Mouse (Mus musculus) heart, adult 2 months (tissue): ENCODE measurements around the gene Ctdspl. TPM values are rescaled to one million over a fixed set of nuclear protein-coding genes. Genes with fewer than 3 reads are reported as not detected.

ENCODE experiments used
- DNase-seq, 2 experiments: peaks; one replicate each; pipeline ENCODE4 v3.0.0; 2021
- H3K27ac ChIP-seq: fragments of 200-600 bp; 2 replicates; pipeline ENCODE4 v1.8.1; 2022
- H3K27me3 ChIP-seq: fragments of 200-500 bp; 2 replicates; pipeline ENCODE4 v1.6.1; 2012; ENCODE audit warnings: mild to moderate bottlenecking, low read length, inconsistent platforms, mixed read lengths; ENCODE audit not compliant: control insufficient read depth, insufficient read depth
- H3K36me3 ChIP-seq: fragments of 200-500 bp; 2 replicates; pipeline ENCODE4 v1.6.1; 2012; ENCODE audit warnings: low read length, inconsistent platforms; ENCODE audit not compliant: control insufficient read depth, insufficient read depth
- H3K4me1 ChIP-seq: fragments of 200-500 bp; 2 replicates; pipeline ENCODE4 v1.6.1; 2011; ENCODE audit warnings: low read length; ENCODE audit not compliant: control insufficient read depth, insufficient read depth
- H3K4me3 ChIP-seq: fragments of 200-600 bp; 2 replicates; pipeline ENCODE4 v1.8.1; 2022
- H3K79me2 ChIP-seq: fragments of 200-500 bp; replicated peaks from 2 replicates; pipeline ENCODE4 v1.6.1; 2012; ENCODE audit warnings: mild to moderate bottlenecking, inconsistent platforms, low read length, moderate library complexity, mixed read lengths; ENCODE audit not compliant: control insufficient read depth, insufficient read depth
- H3K9ac ChIP-seq: fragments of 200-500 bp; 2 replicates; pipeline ENCODE4 v1.6.1; 2012; ENCODE audit warnings: low read depth, mild to moderate bottlenecking, control low read depth, inconsistent platforms, low read length, mixed read lengths
- CTCF ChIP-seq: fragments of 200-600 bp; IDR thresholded peaks from 2 replicates; pipeline ENCODE4 v1.8.1; 2022; ENCODE audit warnings: antibody characterized with exemption, mild to moderate bottlenecking, moderate library complexity
- EP300 ChIP-seq: fragments of 200-500 bp; IDR thresholded peaks from 2 replicates; pipeline ENCODE4 v1.6.1; 2011; ENCODE audit warnings: low read depth, low read length, control low read depth; ENCODE audit not compliant: insufficient read depth
- POLR2A ChIP-seq: fragments of 200-500 bp; IDR thresholded peaks from 2 replicates; pipeline ENCODE4 v1.6.1; 2011; ENCODE audit warnings: mild to moderate bottlenecking, low read depth, low read length, control low read depth; ENCODE audit not compliant: insufficient read depth
- WGBS: fragments of 180-500 bp; shearing (Covaris S2); methylation state at CpG from one replicate; pipeline ENCODE4 v1.1.7; 2018; 5-methylcytosine and 5-hydroxymethylcytosine counted together
- intact Hi-C: fragments of 180-260 bp; cut with DNase I; formaldehyde crosslinking; loops from one replicate; pipeline ENCODE4 v1.15.1; 2025
- polyA plus RNA-seq: library from polyadenylated mRNA; depleted of rRNA; stranded (reverse); fragments of >200 nt; gene quantifications from 2 replicates; pipeline ENCODE4 v1.2.3, GENCODE M21; 2012
- total RNA-seq, 2 experiments: library from RNA; stranded (reverse); gene quantifications; 2 replicates each; pipeline ENCODE4 v1.2.3; 2021

The Ctdspl gene
- total and polyA plus RNA-seq, 3 experiments = 8.5 to 9.7 (median 9.0) TPM

- intact Hi-C loops = no loop called here
- H3K27me3 ChIP-seq = no peaks in the 10 kb centered on the region
- DNase-seq = no peak
- H3K4me1 ChIP-seq = peaks cover 3% of the 10 kb centered on the region; the same call in 1 of the 2 replicates
- no peaks in the 10 kb centered on the region for H3K79me2 ChIP-seq
- H3K36me3 ChIP-seq = no peaks in the 10 kb centered on the region
- WGBS = 90% methylated on average over 15 of the region's 15 CpGs
- H3K9ac ChIP-seq = no peak overlapping the region
- H3K27ac ChIP-seq = no peak overlapping the region
- no peak for TF ChIP-seq POLR2A
- TF ChIP-seq CTCF = no peak
- no peak for TF ChIP-seq EP300
- no peak overlapping the region for H3K4me3 ChIP-seq
Observed at GRCm38 (mm10) chr9:119005303-119006029, 79.2 kb downstream of the Ctdspl start.

- no peaks in the 10 kb centered on the region for H3K79me2 ChIP-seq
- 82% methylated on average over 10 of the region's 10 CpGs for WGBS
- H3K27ac ChIP-seq = no peak overlapping the region
- peaks cover 2% of the 10 kb centered on the region; the same call in 1 of the 2 replicates for H3K4me1 ChIP-seq
- H3K4me3 ChIP-seq = no peak overlapping the region
- intact Hi-C loops = no loop called here
- no peaks in the 10 kb centered on the region for H3K27me3 ChIP-seq
- H3K9ac ChIP-seq = no peak overlapping the region
- no peaks in the 10 kb centered on the region for H3K36me3 ChIP-seq
- no peak for TF ChIP-seq CTCF
- TF ChIP-seq POLR2A = no peak
- TF ChIP-seq EP300 = no peak
- no peak for DNase-seq
Observed at GRCm38 (mm10) chr9:119007266-119007665, 81.0 kb downstream of the Ctdspl start.

DNA sequence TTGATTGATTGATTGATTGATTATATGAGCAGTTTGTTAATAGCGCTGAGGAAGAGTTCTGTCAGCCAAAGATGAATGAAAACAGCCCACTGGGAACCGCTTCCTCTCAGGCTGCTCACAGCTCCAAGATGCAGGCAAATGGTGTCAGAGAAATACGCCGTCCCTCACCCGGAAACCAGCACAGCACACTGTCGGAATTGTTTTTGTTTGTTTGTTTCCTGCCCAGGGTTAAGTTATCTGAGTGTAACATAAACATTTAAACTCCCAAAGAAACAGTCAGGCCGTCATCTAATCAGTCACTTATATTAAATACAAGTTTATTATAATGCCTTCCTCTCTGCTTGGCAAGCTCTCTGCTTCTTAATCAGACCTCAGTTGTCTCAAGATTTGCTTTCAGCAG is 82.6 kb downstream of the Ctdspl start:
- Histone ChIP-seq H3K79me2 (no peaks in the 10 kb centered on the region), H3K4me3 (no peak overlapping the region), H3K4me1 (no peaks in the 10 kb centered on the region; the same call in 1 of the 2 replicates), H3K9ac (no peak overlapping the region), H3K27ac (no peak overlapping the region), H3K27me3 (no peaks in the 10 kb centered on the region), H3K36me3 (no peaks in the 10 kb centered on the region)
- intact Hi-C loops = no loop called here
- DNase-seq = no peak
- WGBS = 41% methylated on average over 7 of the region's 7 CpGs
- no peak for TF ChIP-seq POLR2A
- no peak for TF ChIP-seq EP300
- no peak for TF ChIP-seq CTCF

DNA sequence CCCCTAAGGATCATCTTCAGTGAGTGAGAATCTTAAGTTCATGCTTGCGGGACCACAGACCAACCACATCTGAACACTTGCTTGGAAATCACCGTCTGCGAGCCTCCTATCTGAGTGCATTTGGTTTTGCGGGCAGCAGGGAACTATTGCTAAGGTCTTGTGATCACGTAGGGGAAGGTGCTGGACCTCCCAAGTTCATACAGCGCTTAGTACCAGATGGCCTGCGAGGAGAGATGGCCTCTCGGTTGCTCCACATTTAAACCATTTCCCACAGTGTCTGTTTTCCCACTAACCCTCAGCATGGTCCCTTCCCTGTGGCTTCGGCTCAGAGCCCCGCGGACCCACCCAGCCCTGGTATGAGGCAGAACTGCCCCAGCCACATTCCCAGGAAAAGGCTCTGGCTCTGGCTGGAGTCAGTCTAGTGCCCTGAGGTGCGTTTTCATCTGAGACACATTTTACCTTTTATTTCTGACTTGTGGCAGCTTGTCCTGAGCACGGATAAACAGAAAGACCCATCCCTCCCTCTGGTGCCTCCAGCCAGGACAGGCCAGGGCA is 84.0 kb downstream of the Ctdspl start:
- Histone ChIP-seq H3K36me3 (no peaks in the 10 kb centered on the region), H3K4me3 (no peak overlapping the region), H3K9ac (no peak overlapping the region), H3K79me2 (no peaks in the 10 kb centered on the region), H3K27me3 (no peaks in the 10 kb centered on the region), H3K4me1 (no peaks in the 10 kb centered on the region; the same call in 1 of the 2 replicates), H3K27ac (no peak overlapping the region)
- no peak for DNase-seq
- WGBS = 95% methylated on average over 13 of the region's 13 CpGs
- TF ChIP-seq EP300 (no peak), CTCF (no peak), POLR2A (no peak)
- intact Hi-C loops = no loop called here

GRCm38 (mm10) chr9:119016785-119017507 is 90.7 kb downstream of the Ctdspl start:
- H3K27me3 ChIP-seq = no peaks in the 10 kb centered on the region
- intact Hi-C loops = no loop called here
- WGBS = 83% methylated on average over 7 of the region's 7 CpGs
- no peaks in the 10 kb centered on the region for H3K79me2 ChIP-seq
- H3K9ac ChIP-seq = no peak overlapping the region
- H3K36me3 ChIP-seq = no peaks in the 10 kb centered on the region
- TF ChIP-seq CTCF (no peak), EP300 (no peak), POLR2A (no peak)
- no peak overlapping the region for H3K4me3 ChIP-seq
- H3K27ac ChIP-seq = no peak overlapping the region
- H3K4me1 ChIP-seq = no peaks in the 10 kb centered on the region
- DNase-seq = no peak
